Mouse (Mus musculus) hindbrain, embryonic 11.5 days (tissue): ENCODE results near the gene Pex7. TPM values are rescaled to one million over a fixed set of nuclear protein-coding genes. Genes with fewer than 3 reads are reported as not detected.

Experiments used
- ATAC-seq: fragments of 200-750 bp; cut with Nextera tagmentation; 2 replicates; pipeline ENCODE4 v1.8.0; 2017; ENCODE audit warnings: mild to moderate bottlenecking, moderate TSS enrichment, moderate library complexity; ENCODE audit not compliant: low FRiP score
- DNase-seq: peaks from one replicate; pipeline ENCODE4 v3.0.0-alpha.2; 2015; ENCODE audit warnings: low spot score
- H3K27ac ChIP-seq: fragments of 300-500 bp; sonication (generic); 2 replicates; pipeline ENCODE4 v1.5.1; 2014; ENCODE audit warnings: mild to moderate bottlenecking, low read depth, low read length
- H3K27me3 ChIP-seq: fragments of 300-500 bp; sonication (generic); 2 replicates; pipeline ENCODE4 v1.6.1; 2014; ENCODE audit warnings: mild to moderate bottlenecking, low read length, moderate library complexity, mixed read lengths; ENCODE audit not compliant: control insufficient read depth, insufficient read depth
- H3K36me3 ChIP-seq: fragments of 300-500 bp; sonication (generic); 2 replicates; pipeline ENCODE4 v1.6.1; 2014; ENCODE audit warnings: mild to moderate bottlenecking, low read length, moderate library complexity, mixed read lengths; ENCODE audit not compliant: control insufficient read depth, insufficient read depth
- H3K4me1 ChIP-seq: fragments of 300-500 bp; sonication (generic); replicated peaks from 2 replicates; pipeline ENCODE4 v1.6.1; 2014; ENCODE audit warnings: low read length, mixed read lengths; ENCODE audit not compliant: control insufficient read depth, insufficient read depth
- H3K4me2 ChIP-seq: fragments of 300-500 bp; sonication (generic); replicated peaks from 2 replicates; pipeline ENCODE4 v1.6.1; 2014; ENCODE audit warnings: mild to moderate bottlenecking, low read depth, low read length
- H3K4me3 ChIP-seq: fragments of 300-500 bp; sonication (generic); 2 replicates; pipeline ENCODE4 v1.5.1; 2014; ENCODE audit warnings: low read depth, low read length
- H3K9ac ChIP-seq: fragments of 300-500 bp; sonication (generic); 2 replicates; pipeline ENCODE4 v1.6.1; 2014; ENCODE audit warnings: low read depth, low read length
- H3K9me3 ChIP-seq: fragments of 300-500 bp; sonication (generic); 2 replicates; pipeline ENCODE4 v1.6.1; 2016; ENCODE audit warnings: low read length; ENCODE audit not compliant: control insufficient read depth
- WGBS: fragments of 180-500 bp; shearing (Covaris S2); extraction: QIAGEN DNeasy Blood & Tissue Kit; methylation state at CpG from one replicate; pipeline ENCODE4 v1.1.7; 2014; 5-methylcytosine and 5-hydroxymethylcytosine counted together
- polyA plus RNA-seq: library from polyadenylated mRNA; unstranded; fragments of >200 nt; fragmentation: Nextera tagmentation; extraction: Ambion mirVana; gene quantifications from 2 replicates; pipeline ENCODE4 v1.2.1, GENCODE M21; 2014

The Pex7 gene
- polyA plus RNA-seq, 1 experiment from 2014 or later, result 32.5 TPM

DNA sequence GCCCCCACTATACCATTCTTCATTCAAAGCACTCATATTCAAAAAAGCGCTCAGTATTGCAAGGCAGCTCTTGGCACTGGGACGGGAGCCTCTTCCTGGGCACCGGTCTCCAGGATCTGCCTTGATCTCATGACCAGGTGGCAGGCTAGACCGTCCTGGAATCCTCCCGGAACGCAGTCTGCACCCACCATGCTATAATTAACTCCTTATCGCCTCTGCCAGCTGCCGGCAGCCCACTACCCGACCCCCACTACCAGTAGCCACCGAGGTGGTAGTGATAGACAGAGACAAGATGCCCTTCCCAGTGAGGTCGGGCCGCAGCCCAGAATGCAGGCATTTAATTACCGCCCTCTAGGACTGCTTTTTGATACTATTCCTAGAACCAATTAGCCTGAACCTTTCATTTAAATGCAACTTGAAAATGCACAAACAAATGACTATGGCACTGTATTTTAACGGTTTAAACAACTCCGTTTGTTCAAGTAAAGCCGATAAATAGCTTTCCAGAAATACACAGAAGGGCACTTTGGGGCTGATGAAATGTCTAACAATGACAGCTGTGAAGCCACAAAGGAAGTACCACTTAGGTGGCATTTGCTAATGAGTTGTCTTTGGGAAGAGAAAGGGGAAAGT lies 88.7 kb downstream of the Pex7 start:
- Histone ChIP-seq H3K4me2 (no peak overlapping the region), H3K9me3 (no peaks in the 10 kb centered on the region), H3K4me3 (no peak overlapping the region), H3K36me3 (no peaks in the 10 kb centered on the region), H3K4me1 (no peaks in the 10 kb centered on the region), H3K27me3 (no peaks in the 10 kb centered on the region), H3K9ac (no peak overlapping the region), H3K27ac (no peak overlapping the region)
- no peak for DNase-seq
- no peak for ATAC-seq
- 58% methylated on average over 16 of the region's 16 CpGs for WGBS

DNA sequence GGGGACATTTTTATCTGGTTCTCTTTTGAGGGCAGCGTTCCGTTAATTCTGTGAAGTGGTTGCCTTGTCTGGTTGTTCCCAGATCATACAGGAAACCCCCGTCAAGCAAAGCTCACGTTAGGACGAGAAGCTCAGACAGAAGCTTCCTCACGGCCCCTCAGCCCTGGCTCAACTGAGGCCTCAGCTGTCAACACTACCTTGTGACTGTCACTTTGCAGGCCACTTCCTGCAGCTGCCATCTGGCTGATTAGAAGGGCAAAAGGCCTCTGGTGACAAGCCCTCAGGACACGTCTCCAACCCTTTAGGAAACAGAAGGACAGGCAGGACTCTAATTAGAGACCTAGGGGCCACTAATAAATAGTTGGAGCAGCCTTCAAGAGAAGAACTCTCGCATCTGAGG lies 92.1 kb downstream of the Pex7 start:
- WGBS, result 47% methylated on average over 8 of the region's 8 CpGs
- Histone ChIP-seq H3K27ac (no peak overlapping the region), H3K9me3 (no peaks in the 10 kb centered on the region), H3K27me3 (no peaks in the 10 kb centered on the region), H3K4me3 (no peak overlapping the region), H3K4me1 (no peaks in the 10 kb centered on the region), H3K4me2 (no peak overlapping the region), H3K9ac (no peak overlapping the region), H3K36me3 (no peaks in the 10 kb centered on the region)
- ATAC-seq (no peak), DNase-seq (peak; percentile 15)

DNA sequence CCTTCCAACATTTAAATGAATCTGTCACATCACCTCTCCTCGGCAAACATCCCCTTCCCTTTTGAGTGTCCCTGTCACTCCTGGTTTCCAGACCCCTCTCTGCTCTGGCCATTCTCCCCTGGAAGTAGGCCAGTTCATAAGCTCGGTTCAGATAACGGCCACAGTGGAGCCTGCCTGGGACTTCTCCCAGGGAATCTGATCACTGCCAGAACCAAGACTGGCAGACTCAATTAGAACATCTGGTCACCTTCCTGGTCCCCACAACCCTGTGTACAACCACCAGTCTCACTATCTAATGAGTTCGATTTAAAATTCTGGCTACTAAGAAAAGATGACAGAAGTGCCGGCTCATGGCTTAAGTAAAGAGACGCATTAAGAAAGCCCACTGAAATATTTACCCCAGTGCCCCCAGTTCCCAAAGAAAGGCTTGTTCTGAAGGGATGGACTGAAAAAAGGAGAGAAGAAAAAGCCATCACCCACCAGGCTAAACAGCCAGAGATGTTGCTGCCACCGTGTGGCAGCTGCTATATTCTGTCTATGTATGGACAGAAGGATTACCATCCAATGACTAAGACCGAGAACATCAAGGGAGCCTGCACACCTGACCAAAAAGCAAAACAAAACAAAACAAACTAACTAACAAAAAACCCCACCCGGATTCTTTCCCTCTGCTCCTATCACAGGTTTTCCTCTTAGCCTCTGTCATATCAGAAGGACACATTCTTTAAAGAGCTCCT lies 95.9 kb downstream of the Pex7 start:
- no peaks in the 10 kb centered on the region for H3K9me3 ChIP-seq
- no peaks in the 10 kb centered on the region for H3K36me3 ChIP-seq
- no peaks in the 10 kb centered on the region for H3K4me1 ChIP-seq
- no peak overlapping the region for H3K4me2 ChIP-seq
- WGBS, result 66% methylated on average over 9 of the region's 9 CpGs
- no peak overlapping the region for H3K27ac ChIP-seq
- H3K9ac ChIP-seq, result no peak overlapping the region
- H3K4me3 ChIP-seq, result no peak overlapping the region
- DNase-seq (peak; percentile 25), ATAC-seq (no peak)
- no peaks in the 10 kb centered on the region; the same call in 1 of the 2 replicates for H3K27me3 ChIP-seq

DNA sequence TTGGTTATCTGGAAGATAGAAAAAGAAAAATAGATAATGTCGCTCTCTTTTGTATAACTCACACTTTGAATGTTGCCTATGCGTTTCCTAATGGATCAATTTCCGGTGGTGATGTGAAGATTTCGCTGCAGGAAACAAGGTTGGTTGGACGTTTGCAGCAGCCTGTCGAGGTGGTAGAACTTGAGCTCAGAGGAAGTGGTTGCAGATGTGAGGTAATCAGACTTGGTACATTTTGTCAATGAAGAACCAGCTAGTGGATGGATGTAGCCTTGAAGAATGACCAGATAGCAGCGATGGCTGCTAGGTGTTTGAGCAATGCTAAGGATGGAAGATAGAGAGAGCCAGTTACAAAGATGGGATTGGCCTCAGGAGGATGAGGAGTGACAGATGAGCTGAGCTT lies 102.7 kb downstream of the Pex7 start:
- no peaks in the 10 kb centered on the region for H3K9me3 ChIP-seq
- ATAC-seq (no peak), DNase-seq (no peak)
- H3K36me3 ChIP-seq, result no peaks in the 10 kb centered on the region
- no peak overlapping the region for H3K4me3 ChIP-seq
- no peaks in the 10 kb centered on the region; the same call in 1 of the 2 replicates for H3K27me3 ChIP-seq
- H3K4me2 ChIP-seq, result no peak overlapping the region
- WGBS, result 90% methylated on average over 7 of the region's 7 CpGs
- no peaks in the 10 kb centered on the region for H3K4me1 ChIP-seq
- no peak overlapping the region for H3K9ac ChIP-seq
- H3K27ac ChIP-seq, result no peak overlapping the region

Other genes starting within 250 kb of the Pex7 start
- gene Il20ra, start 195.1 kb downstream of the Pex7 start, polyA plus RNA-seq, result 0.08 TPM in 1 of 2 replicates, not detected in the other
- gene Slc35d3, start 56.2 kb downstream of the Pex7 start, polyA plus RNA-seq, result 0.60 and 0.77 TPM in 2 replicates
- 0.66 and 1.3 TPM in 2 replicates for gene Map3k5, start 26.8 kb upstream of the Pex7 start, polyA plus RNA-seq
- 5.8 and 6.7 TPM in 2 replicates for gene Map7, start 240.8 kb upstream of the Pex7 start, polyA plus RNA-seq